Mouse (Mus musculus) hindlimb bud, embryonic 11.5 days (tissue): ENCODE data around the gene Stk26.
A peak's percentile ranks its signal among the peaks of the same experiment; 100 is the strongest.

Source experiments
- DNase-seq: peaks from one replicate; pipeline ENCODE4 v3.0.0-alpha.2; 2012; ENCODE audit warnings: low read depth, low spot score; ENCODE audit errors: extremely low spot score

Stk26 gene

DNA sequence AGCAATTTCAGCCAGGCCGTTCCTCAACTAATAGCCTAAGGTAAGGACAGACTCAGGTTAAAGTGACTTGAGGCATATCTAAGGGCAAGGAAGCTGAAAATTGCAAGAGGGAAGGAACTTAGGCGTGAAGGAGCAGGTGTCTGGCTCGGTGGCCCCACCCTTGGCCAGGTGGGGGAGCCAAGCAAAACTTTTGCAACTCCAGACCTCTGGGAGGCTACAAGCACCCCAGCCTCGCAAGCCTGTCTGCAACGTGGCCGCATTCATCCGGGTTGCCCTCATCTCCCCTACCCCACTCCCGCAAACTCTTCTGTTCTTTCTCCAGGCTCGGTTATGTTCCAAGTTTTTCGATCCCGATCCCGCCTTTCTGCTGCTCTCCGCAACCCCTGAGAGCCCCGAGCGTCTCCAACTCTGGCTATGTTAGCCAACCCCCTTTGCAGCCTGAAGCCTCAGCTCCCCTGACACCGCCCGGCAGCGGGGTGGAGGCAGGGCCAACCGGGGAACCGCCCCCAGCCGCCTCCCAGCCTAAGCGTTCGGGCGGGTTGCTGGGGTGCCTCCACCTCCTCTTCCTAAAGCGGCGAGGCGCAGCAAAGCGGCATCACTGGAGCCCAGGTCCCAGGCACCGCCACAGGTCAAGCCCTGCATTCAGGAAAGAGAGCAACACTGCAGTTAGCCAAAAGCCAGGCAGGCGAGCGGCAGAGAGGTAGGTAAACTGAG lies at the start of gene Stk26:
Gene Stk26 (plus strand): TSS at position 201 of the 714 bp plus-strand sequence.
- no peak for DNase-seq

DNA sequence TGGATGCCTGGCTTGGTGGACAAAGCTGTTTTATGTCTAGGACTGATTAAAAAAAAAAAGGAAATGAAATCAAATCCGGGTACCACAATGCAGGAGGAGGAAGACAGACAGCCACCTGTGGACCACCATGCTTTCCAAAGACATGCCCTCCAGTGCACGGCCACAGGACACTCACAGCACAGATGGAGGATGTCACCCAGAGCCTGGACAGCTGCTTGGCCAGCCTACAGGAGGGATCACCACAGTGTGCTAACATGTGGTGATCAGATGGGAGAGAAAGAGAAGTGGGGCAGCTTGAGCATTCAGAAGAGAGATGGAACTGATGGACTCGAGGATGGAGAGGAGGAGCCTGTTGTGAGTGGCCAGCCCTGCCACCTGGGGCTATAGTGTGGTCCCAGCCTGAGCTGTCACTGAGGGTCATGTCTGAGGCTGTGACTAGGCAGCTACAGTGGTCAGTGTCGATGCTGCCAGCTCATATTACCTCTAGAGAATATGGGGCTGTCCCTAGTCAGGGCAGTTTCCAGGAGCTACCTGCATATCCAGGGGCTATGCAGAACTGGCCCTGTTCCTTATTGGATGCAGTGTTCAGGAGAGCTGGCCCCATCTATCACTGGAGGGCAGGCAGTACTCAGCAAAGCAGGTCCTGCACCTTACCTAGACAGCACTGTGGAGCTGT lies 47.7 kb upstream of the Stk26 start:
- DNase-seq: no peak

DNA sequence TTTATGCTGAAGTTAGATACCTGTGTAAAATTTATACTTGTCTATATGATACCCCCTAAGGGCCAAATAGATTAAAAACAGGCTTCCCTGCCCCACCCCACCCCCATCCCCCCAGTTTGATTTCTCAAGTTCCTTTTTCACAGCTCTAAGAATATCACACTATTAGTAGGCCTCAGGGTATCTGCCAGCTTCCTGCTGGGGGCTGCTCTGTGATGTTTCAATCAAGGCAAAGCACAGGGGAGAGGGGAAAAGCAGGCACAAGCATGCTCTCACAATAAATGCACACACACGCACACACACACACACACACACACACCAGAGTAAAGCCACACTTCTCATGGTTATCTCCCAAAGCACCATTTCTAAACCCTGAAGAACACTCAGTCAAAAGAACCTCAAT lies 43.0 kb upstream of the Stk26 start:
- no peak for DNase-seq

DNA sequence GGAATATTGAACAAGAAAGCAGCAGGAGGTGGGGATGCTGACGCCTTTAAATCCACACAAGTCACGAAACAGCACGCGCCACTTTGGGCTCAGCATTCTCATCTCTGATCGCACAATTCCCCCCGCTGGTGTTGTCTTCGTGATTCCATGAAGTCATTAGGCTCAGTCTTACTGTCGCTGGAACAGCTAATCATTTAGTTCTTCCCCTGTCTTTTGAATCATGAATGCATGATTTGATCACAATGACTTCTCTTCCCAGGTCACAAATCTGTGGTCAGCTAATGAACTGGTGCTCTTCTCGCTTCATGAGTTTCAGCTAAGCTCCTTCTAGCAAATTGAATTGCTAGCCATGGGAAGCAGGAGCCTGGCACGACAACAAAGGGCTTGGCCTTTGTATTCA lies 42.3 kb upstream of the Stk26 start:
- DNase-seq: no peak

DNA sequence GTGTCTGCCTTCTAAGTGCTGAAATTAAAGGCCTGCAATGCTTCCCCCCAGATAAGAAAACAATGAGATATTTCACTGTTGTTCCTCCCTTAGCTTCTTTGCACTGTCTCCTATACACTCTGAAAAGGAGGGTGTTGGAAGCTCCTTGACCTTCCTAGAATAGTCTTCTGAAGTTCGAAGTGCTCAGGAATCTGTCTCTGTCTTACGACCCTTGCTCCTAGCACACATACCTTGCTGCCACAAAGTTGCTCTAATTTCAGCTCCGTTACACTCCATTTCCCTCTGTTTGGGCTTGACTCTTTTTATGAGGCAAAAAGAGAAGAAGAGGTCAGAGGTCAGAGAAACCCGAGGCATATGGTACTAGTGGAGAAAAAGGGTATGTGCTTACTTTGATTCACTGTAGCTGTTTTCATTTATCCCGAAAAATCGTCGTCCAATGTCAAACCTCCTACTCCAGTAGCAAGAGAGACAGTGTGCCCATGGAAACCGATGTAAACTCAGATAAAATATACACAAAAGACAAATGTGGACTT lies 41.1 kb upstream of the Stk26 start:
- peak; percentile 31 for DNase-seq

DNA sequence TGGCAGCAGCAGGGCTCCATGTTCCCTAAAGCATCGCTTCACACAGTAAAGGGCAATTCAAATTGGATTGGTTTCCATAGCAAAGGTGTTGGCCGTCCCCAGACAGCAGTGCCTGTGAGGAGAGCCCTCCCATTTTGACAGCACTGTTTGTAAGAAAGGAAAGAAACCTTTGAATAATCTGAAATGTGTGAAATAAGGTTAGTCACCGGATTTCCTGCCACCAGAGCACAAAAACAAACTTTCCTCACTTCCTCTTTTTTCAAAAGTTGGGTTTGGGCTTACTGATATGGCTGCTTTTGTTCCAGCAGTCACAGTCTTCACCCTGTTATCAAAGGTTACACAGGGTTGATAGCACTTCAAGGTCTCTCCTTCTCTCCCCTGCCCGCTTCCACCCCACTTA lies 35.2 kb upstream of the Stk26 start:
- no peak for DNase-seq

DNA sequence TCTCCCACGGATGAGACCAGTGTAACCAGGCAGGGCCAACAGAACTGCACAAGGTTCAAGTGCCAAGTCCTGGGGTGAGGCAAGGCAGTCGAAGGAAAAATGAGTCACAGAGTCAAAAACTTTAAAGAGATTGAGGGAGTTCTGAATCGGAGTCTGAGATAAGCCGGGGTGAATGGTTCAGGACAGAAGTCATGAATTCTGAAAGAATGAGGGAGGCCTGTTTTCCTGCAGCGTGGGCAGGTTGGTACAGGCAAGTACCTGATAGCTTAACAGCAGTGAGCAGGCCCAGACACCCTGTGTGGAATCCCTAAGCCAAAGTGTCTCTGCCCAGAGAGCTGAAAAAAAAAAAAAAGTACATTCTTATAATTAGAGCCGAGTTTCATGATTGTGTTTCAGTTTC lies 17.0 kb upstream of the Stk26 start:
- no peak for DNase-seq

DNA sequence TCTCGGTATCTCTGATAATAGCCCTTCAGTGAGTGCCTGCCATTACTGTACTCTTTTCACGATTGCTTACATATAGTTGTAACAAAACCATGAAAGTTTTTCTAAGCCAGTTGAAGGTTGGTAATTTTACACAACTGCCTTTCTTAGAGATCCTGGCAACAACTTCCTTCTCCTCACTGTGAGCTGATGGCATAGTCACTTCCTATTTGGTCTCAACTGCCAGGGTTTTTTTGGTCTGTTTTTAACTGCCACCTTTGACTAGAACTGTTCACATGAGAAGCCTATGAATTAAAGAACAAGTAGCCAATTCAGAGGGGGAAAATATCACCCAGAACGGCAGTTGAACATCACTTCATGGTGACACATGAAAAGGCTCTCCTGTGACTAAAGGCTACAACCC lies 5.3 kb upstream of the Stk26 start:
- DNase-seq: no peak

DNA sequence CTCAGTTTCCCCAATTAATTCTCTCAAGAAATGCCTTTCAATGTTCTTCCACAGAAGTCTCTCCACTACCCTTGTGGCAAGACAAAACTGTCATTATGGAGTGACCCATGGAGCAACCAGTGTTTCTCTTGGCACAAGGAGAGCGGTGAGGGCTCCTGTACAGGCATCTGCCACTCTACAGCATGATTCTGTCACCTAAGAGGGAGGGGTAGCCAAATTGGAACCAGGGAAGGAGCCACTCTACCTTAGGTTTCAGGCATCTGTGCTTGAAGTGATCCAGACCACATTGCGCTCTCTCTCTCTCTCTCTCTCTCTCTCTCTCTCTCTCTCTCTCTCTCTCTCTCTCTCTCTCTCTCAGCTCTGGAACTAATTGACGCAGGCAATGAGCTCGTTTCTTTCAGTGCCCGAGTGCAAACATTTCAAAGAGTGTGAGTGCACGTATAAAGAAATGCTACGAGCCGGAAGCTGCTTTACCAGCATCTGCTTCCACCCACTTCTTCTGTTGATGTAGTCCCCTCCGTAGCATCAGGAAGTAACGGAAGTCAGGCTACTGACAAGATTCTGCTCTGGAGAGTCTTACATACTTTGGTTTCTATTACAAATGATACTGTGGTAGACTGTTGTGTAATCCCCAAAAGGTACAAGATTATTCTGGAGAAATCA lies 4.7 kb upstream of the Stk26 start:
- no peak for DNase-seq

DNA sequence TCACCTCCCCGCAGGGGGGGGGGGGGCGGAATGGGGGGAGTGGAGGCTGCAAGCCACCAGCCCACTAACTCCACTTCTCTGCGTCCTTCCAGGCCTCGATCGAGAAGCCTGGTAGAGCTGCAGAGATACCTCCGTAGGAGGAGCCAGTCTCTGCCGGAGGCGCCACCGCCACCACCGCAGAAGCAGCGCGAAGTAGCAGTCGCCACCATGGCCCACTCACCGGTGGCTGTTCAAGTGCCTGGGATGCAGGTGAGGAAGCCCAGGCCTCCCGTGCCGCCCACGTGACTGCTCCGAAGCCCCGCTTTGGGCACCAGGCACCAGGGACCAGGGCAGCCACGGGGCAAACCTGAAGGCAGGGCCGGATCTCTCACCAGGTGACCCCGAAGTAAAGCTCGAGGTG lies 740 bp downstream of the Stk26 start:
- DNase-seq: no peak

DNA sequence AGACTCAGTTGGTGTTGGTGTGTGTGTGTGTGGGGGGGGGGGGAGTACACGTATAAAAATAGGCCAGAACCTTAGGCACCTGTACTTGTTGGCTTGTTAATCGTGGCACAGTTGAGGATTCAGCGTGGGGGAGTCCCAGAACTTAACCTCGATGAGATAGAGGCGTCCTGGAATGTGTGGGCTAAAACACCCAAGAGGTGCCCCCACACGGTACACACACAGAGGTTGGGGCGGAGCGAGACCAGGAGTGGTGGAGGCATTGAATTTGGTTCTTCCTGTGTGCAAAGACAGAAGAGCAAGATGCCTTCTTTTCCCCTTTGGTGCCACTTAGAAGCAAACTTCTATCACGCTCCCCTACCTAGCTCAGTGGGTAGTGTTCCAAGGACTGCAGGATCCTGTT lies 1.2 kb downstream of the Stk26 start:
- DNase-seq: no peak

DNA sequence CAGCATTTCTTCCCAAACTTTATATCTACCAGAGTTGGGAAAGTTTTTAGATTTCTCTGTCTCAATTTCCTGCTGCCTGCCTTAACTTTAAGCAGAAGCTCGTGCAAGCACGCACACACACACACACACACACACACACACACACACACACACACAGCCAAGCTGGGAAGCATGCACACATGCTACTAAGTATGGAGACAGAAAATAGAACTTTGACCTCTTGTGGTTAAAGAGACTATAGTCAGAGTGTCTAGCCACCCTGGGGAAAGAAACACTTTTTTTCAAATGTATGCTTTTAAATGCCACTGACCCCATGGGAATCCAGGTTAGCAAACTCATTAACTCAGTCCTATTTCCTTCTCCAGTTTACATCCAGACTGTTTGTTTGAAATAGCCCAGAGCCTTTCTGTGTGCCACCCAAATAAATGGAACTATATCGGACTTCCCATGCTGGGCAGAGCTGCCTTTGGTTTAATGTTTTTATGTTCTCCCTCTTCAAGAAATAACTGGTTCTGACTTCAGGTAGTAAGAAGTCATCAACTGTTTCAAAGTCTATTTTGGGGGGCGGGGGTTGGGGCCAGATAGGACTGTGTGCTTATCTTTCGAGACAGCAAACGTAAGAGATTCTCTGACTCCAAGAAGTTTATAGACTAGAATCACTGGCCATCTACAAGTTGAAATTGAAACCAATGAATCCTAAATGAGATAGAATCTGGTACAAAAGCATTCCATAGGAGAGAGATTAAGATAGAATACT lies 9.8 kb downstream of the Stk26 start:
- no peak for DNase-seq

DNA sequence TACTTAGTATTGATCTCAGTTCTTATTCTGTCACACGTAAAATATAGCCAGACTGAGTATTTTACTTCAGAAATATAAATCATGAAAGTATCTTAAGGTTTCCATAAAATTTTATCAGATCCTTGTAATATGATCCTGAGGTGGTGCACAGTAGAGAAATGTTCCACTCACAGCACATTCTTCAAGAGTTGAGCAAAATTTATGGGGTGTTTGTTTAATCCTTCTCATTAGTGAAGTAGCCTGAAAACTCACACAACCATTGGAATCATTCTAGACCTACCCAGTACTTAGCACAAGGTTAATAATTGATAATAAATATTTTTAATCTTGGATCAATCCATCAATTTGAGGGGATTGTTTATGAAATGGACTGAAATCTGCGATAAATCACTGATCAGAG lies 22.9 kb downstream of the Stk26 start:
- peak; percentile 58 for DNase-seq

DNA sequence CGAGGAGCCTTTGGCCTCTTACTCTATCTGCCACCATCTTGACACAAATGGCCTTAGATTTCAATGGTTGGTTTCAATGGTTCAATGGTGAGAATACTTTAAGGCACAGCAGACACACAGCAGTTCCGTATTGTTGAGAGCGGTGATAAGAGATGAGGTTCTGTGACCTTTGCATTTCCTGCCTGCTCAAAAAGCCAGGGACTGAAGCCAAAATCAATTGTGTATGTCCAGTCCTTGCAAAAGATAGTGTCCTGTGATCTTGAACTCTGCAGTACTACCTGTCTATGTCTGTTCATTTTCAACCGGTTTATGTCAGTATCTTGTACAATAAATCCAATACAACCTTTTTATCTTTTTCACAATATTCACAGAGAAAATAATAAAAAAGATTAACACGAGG lies 23.9 kb downstream of the Stk26 start:
- DNase-seq: no peak

DNA sequence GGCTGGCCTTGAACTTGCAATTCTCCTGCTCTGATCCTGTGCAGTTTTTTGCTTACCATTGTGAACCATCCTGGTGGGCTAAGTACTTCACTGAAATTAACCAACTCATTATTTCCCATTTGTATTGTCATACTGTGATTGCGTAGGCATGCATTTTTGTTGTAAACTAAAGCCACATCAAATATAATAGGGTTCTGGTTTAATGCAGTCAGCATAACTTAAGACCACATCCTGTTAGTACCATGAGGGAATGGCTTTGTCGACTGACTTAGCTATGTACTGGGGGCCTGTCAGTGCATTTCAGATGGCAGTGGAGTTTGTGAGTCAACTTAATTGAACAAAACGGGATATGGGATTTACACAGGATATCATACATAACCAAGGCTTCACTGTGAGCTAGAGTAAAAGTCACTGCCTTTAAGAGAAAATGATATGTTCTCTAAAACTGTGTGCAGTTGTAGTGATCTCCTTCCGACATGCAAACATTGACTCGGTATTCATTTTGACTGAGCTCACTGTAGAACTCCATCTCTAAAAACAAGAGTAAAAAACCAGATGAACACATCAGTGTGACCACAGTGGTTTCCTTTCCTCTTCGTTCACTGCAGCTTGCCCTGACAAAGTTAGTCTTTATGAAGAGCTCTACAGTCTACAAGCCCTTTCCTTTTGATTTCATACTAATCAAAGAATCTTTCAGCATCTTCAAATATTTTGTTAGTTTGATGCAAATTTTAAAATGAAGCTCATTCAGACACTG lies 33.6 kb downstream of the Stk26 start:
- no peak for DNase-seq

DNA sequence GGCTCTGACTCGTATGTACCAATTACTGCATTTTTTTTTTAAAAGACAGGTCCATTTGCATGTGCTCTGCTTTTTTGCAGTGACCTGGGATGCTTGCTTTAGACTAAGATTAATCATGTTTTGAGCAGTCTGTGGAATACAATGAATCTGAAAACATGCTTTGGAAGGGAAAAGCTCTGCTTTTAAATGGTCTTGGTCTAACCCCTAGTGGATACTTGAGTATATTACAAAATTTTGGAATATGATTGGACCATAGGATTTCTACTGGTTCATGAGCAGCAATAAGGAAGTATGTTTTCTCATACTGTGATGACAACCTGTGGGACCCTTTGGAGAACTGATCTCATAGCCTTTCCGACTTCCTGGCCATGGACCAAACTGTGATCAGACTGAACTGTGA lies 47.2 kb downstream of the Stk26 start:
- DNase-seq: no peak

DNA sequence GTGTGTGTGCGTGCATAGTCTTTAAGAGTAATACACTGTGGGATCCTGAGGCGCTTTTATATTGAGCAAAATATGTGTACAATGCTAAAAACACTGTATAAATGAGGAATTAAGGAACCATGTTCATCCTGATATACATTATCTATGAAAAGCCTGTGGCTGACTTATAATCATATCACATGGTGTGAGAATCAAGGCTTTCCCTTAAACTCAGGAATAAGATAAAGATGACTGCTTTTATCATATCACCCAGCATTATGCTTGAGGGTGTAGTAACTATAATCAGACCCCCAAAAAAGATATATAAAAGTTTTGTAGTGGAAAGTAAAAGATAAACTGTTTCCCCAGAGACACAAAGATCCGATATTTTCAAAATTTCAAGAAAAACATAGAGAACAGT lies 62.6 kb downstream of the Stk26 start:
- DNase-seq: no peak

DNA sequence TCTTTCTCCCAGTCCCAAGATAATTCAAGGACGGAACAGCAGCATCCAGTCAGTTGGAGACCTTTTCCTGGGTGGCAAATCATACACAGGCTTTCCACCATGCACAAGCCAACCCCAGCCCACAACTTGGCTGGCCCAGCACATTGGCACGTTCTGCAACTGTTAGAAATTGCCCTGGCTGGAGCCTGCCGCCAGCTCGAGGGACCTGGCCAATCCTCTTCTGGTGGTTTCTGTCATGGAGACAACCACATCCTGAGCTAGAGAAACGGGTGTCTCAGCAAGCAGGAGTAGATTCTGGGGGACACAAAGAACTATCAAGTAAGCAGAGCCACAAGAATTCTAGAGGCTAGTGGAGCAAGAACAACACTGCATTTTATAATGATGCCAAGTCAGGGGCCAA lies 69.1 kb downstream of the Stk26 start:
- DNase-seq: no peak

DNA sequence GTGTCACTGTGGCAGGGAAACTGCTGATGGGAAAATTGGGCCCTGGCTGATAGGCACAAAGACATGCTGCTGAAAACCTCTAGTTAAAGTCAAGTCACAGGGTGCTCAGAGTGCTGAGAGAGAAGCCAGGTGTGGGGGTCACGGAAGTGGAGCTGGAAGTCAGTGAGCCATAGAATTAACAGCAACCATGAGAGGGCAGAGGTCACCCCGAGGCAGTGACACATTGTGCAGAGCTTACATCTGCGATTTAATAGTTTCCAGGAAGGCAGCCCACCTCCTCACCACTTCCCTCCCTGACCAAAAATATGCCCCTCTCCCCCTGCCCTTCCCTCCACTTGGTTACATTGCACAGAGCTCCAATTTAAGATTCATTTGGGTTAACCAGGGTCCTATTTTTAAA lies 76.5 kb downstream of the Stk26 start:
- DNase-seq: peak; percentile 30

DNA sequence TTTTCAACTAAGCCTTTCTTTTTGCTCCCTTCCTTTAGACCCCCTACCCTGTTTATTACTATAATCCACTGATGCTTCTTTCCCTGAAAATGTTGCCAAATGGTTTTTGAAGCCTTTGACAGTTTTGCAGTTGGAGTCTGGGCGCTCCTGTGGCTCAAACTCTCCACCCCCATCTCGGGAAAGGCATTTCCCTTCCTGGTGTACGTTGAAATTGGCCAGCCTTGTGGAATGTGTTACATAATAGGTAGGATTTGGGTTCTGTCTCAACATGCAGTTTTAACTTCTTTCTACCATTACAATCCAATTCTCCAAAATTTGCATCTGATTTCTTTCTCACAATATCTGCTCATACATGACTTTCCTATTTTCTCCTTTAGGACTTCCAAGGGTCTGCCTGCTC lies 77.9 kb downstream of the Stk26 start:
- DNase-seq: no peak
